Mouse (Mus musculus): ENCODE data around the gene Tcf7. TPM values are rescaled to one million over a fixed set of nuclear protein-coding genes. Genes with fewer than 3 reads are reported as not detected.

The Tcf7 gene
- polyA plus RNA-seq, 1 experiment from 2014 or later: 1.0 TPM

Other genes with a start within 250 kb of the Tcf7 start
- gene Ppp2ca, start 184.3 kb downstream of the Tcf7 start, polyA plus RNA-seq (2015; fragmentation: Nextera tagmentation; extraction: Ambion mirVana): 26.5 and 26.9 TPM in 2 replicates
- not detected in 2 replicates for gene Olfr1373, start 137.5 kb downstream of the Tcf7 start, polyA plus RNA-seq (2015; fragmentation: Nextera tagmentation; extraction: Ambion mirVana)
- gene Olfr1371, start 69.0 kb downstream of the Tcf7 start, polyA plus RNA-seq (2015; fragmentation: Nextera tagmentation; extraction: Ambion mirVana): not detected in 2 replicates
- 247 and 265 TPM in 2 replicates for gene Skp1a, start 51.0 kb downstream of the Tcf7 start, polyA plus RNA-seq (2015; fragmentation: Nextera tagmentation; extraction: Ambion mirVana)
- gene Vdac1, start 77.8 kb upstream of the Tcf7 start, polyA plus RNA-seq (2015; fragmentation: Nextera tagmentation; extraction: Ambion mirVana): 120 and 121 TPM in 2 replicates
- gene 9530068E07Rik, start 113.4 kb upstream of the Tcf7 start, polyA plus RNA-seq (2015; fragmentation: Nextera tagmentation; extraction: Ambion mirVana): 54.4 and 54.6 TPM in 2 replicates

Data from liver, embryonic 16.5 days (tissue).